Mouse (Mus musculus) inflammation-experienced regulatory T-cells (primary cell): ENCODE measurements around the gene Cd96. TPM values are rescaled to one million over a fixed set of nuclear protein-coding genes. Genes with fewer than 3 reads are reported as not detected.

Experiments
- polyA plus RNA-seq, 2 experiments: library from polyadenylated mRNA; unstranded; fragments of 100-300 nt; shearing (Covaris generic); gene quantifications; one replicate each; pipeline ENCODE4 v1.2.1; 2017

Gene Cd96
- 100 to 1,000 TPM; 203 to 240 TPM for polyA plus RNA-seq

DNA sequence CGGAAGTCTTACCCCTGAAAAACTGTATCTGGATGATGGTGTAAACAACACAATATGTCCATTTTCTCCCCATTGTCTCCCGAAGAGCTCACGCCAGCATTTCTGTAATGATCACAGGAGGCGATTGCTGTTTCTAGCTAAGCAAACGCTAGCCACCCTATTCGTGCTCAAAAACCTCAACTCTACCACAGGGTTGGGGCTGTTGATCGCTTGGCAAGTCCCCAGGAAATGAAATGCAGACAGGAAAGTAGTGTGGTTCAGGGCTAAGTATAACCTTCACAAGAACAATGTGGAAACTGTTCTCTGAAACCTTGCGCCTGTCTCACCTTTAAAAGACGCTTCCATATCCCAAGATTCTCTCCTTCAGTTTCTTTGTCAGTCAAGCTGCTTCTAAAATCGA lies at the start of gene Cd96:
Gene Cd96, minus strand, starts transcription at position 232 of the 400 bp plus-strand sequence.

DNA sequence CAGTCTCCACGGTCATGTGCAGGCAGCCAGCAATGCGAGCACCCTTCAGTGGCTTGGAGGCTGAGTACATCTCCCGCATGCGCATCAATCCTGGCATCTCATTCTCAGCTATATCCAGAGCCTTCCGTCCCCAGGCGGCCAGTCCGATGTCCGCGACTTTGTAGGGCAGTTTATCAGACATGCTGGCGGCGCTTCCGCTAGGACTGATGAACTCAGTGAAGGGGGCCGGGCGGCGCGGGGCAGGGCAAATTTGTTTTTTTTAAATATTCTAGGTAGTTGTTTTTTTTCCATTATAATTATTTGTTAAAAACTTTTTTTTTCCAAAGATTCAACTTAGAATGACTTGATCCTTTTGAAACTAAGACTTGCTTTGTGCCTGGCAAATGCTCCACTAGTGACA lies 34.8 kb upstream of the Cd96 start, which contains the start of gene Gm4737:
Gene Gm4737, minus strand, starts transcription at position 246 of the 400 bp plus-strand sequence.

GRCm38 (mm10) chr16:46010153-46010905 lies 109.7 kb downstream of the Cd96 start, which contains the start of gene Plcxd2:
TSS of gene Plcxd2 (minus strand) at chr16:46010218.

Other genes starting within 250 kb of the Cd96 start
- under 1 TPM in 1 of 2 experiments, not detected in 1; 0.25 TPM for gene Phldb2, start 166.7 kb downstream of the Cd96 start, polyA plus RNA-seq
- 1 to 10 TPM; 8.8 to 9.9 TPM for gene Plcxd2, start 110.0 kb downstream of the Cd96 start, polyA plus RNA-seq
- 1 to 10 TPM; 2.1 to 9.0 TPM for gene Gm4737, start 34.8 kb upstream of the Cd96 start, polyA plus RNA-seq